Mouse (Mus musculus): ENCODE data around the gene Gnptab. TPM values are rescaled to one million over a fixed set of nuclear protein-coding genes. Genes with fewer than 3 reads are reported as not detected.

Gene Gnptab
- polyA plus RNA-seq, 1 experiment from 2014 or later = 6.7 TPM

- no peak overlapping the region for H3K27ac ChIP-seq (replicated peaks)
- H3K4me1 ChIP-seq = peaks cover 16% of the 10 kb centered on the region
- peaks cover 11% of the 10 kb centered on the region for H3K27me3 ChIP-seq (ENCODE audit: low read depth, poor library complexity, severe bottlenecking)
- H3K4me3 ChIP-seq = peak overlapping the region; percentile 87
- 62% methylated on average over 14 of the region's 14 CpGs for WGBS
- no peak for DNase-seq (ENCODE audit: low spot score)
- H3K36me3 ChIP-seq = no peaks in the 10 kb centered on the region
- no peaks in the 10 kb centered on the region for H3K9me3 ChIP-seq (replicated peaks)
These were observed 1.6 kb downstream of the Gnptab start for GRCm38 (mm10) chr10:88380430-88381060.

DNA sequence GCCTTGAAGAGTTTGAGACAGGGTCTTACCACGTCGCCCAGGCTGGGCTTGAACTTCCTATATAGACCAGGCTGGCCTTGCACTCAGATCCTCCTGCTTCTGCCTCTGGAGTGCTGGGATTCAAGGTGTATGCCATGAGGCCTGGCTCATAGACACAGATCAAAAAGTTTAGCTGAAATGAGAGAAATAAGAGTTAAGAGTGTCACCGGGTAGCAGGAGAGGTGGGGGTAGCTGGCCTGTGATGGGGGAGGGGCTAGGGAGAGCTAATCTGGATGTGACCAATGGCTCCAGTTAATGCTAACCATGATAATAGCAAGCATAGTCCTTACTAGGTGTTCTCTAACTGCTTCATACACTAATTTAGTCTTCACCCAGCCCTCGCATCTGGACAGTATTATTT, 2.4 kb downstream of the Gnptab start:
- Histone ChIP-seq H3K27ac (replicated peaks) (no peak overlapping the region), H3K27me3 (ENCODE audit: low read depth, poor library complexity, severe bottlenecking) (peaks cover 6% of the 10 kb centered on the region; the same call in 1 of the 2 replicates), H3K4me1 (peaks cover 16% of the 10 kb centered on the region), H3K9me3 (replicated peaks) (no peaks in the 10 kb centered on the region), H3K36me3 (no peaks in the 10 kb centered on the region), H3K4me3 (no peak overlapping the region)
- DNase-seq (ENCODE audit: low spot score) = no peak
- 83% methylated on average over 4 of the region's 4 CpGs for WGBS

DNA sequence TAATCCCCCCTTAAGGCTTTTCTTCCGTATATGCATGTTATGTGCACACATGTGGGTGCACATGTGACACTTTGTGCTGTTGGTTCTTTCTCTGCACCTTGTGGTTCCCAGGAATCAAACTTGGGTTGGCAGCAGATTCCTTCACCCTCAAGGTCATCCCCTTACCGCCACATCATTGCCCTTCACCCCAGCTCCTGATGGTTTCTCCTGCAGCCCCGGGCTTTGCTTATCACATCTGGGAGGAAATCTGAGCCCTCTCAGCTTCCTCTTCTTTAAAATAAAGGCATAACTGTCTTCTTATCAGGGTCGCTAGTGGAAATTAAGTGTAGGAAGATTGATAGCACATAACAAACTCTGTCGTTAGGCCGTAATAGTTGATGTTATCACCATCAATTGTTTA, 3.1 kb downstream of the Gnptab start:
- no peak overlapping the region for H3K27ac ChIP-seq (replicated peaks)
- no peak overlapping the region for H3K4me3 ChIP-seq
- peaks cover 4% of the 10 kb centered on the region; the same call in 1 of the 2 replicates for H3K27me3 ChIP-seq (ENCODE audit: low read depth, poor library complexity, severe bottlenecking)
- H3K4me1 ChIP-seq = peaks cover 16% of the 10 kb centered on the region
- DNase-seq (ENCODE audit: low spot score) = no peak
- 89% methylated on average over 6 of the region's 6 CpGs for WGBS
- H3K36me3 ChIP-seq = no peaks in the 10 kb centered on the region
- no peaks in the 10 kb centered on the region for H3K9me3 ChIP-seq (replicated peaks)

- Histone ChIP-seq H3K4me3 (no peak overlapping the region), H3K27ac (replicated peaks) (no peak overlapping the region), H3K9me3 (replicated peaks) (no peaks in the 10 kb centered on the region), H3K36me3 (no peaks in the 10 kb centered on the region), H3K27me3 (ENCODE audit: low read depth, poor library complexity, severe bottlenecking) (peaks cover 4% of the 10 kb centered on the region; the same call in 1 of the 2 replicates), H3K4me1 (peaks cover 16% of the 10 kb centered on the region)
- 74% methylated on average over 4 of the region's 4 CpGs for WGBS
- no peak for DNase-seq (ENCODE audit: low spot score)
These were observed 4.5 kb downstream of the Gnptab start for GRCm38 (mm10) chr10:88383479-88383878.

GRCm38 (mm10) chr10:88384081-88384480, 5.1 kb downstream of the Gnptab start:
- DNase-seq (ENCODE audit: low spot score) = no peak
- 78% methylated on average over 5 of the region's 5 CpGs for WGBS
- H3K9me3 ChIP-seq (replicated peaks) = no peaks in the 10 kb centered on the region

GRCm38 (mm10) chr10:88385290-88385689, 6.4 kb downstream of the Gnptab start:
- no peak for DNase-seq (ENCODE audit: low spot score)
- H3K36me3 ChIP-seq = no peaks in the 10 kb centered on the region
- peaks cover 4% of the 10 kb centered on the region; the same call in 1 of the 2 replicates for H3K27me3 ChIP-seq (ENCODE audit: low read depth, poor library complexity, severe bottlenecking)
- whole genome bisulfite sequencing = 95% methylated on average over 11 of the region's 11 CpGs
- no peak overlapping the region for H3K4me3 ChIP-seq
- H3K9me3 ChIP-seq (replicated peaks) = no peaks in the 10 kb centered on the region
- H3K4me1 ChIP-seq = peaks cover 15% of the 10 kb centered on the region
- H3K27ac ChIP-seq (replicated peaks) = no peak overlapping the region

More at GRCm38 (mm10) chr10:88384081-88384480, 5.1 kb downstream of the Gnptab start:
- Histone ChIP-seq H3K36me3 (no peaks in the 10 kb centered on the region), H3K4me1 (peaks cover 14% of the 10 kb centered on the region), H3K27ac (replicated peaks) (no peak overlapping the region), H3K4me3 (no peak overlapping the region), H3K27me3 (ENCODE audit: low read depth, poor library complexity, severe bottlenecking) (peaks cover 4% of the 10 kb centered on the region; the same call in 1 of the 2 replicates)

GRCm38 (mm10) chr10:88385758-88386157, 6.8 kb downstream of the Gnptab start:
- no peak for DNase-seq (ENCODE audit: low spot score)
- Histone ChIP-seq H3K4me1 (peaks cover 11% of the 10 kb centered on the region), H3K4me3 (no peak overlapping the region), H3K27ac (replicated peaks) (no peak overlapping the region), H3K36me3 (no peaks in the 10 kb centered on the region), H3K27me3 (ENCODE audit: low read depth, poor library complexity, severe bottlenecking) (peaks cover 1% of the 10 kb centered on the region; the same call in 1 of the 2 replicates), H3K9me3 (replicated peaks) (no peaks in the 10 kb centered on the region)
- 89% methylated on average over 6 of the region's 6 CpGs for WGBS

GRCm38 (mm10) chr10:88386251-88386650, 7.3 kb downstream of the Gnptab start:
- 87% methylated on average over 6 of the region's 6 CpGs for WGBS
- Histone ChIP-seq H3K4me1 (peaks cover 7% of the 10 kb centered on the region), H3K9me3 (replicated peaks) (no peaks in the 10 kb centered on the region), H3K36me3 (no peaks in the 10 kb centered on the region), H3K4me3 (no peak overlapping the region), H3K27ac (replicated peaks) (no peak overlapping the region), H3K27me3 (ENCODE audit: low read depth, poor library complexity, severe bottlenecking) (no peaks in the 10 kb centered on the region)
- no peak for DNase-seq (ENCODE audit: low spot score)

DNA sequence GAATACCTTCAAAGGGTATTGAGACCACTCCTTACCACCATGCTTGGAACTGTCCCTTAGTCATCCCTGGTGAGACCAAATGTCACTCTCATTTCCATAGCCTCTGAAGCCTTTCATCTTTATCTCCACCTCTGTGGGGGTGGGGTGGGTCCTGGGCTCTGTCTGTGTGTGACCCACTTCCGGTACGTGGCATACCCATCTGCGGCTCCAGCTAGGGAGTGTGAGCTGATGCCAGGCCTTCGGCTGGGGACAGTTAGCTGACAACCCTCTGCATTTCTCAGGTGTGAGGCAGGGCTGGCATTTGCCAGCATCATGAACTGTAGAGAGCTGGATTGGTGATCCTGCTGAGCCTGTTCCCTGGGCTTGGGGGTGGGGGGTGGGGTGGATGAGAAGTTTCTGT, 10.6 kb downstream of the Gnptab start:
- no peak for DNase-seq (ENCODE audit: low spot score)
- no peaks in the 10 kb centered on the region for H3K36me3 ChIP-seq
- peaks cover 6% of the 10 kb centered on the region for H3K4me1 ChIP-seq
- no peak overlapping the region for H3K27ac ChIP-seq (replicated peaks)
- WGBS = 53% methylated on average over 4 of the region's 4 CpGs
- H3K9me3 ChIP-seq (replicated peaks) = no peaks in the 10 kb centered on the region
- H3K27me3 ChIP-seq (ENCODE audit: low read depth, poor library complexity, severe bottlenecking) = no peaks in the 10 kb centered on the region
- no peak overlapping the region for H3K4me3 ChIP-seq

DNA sequence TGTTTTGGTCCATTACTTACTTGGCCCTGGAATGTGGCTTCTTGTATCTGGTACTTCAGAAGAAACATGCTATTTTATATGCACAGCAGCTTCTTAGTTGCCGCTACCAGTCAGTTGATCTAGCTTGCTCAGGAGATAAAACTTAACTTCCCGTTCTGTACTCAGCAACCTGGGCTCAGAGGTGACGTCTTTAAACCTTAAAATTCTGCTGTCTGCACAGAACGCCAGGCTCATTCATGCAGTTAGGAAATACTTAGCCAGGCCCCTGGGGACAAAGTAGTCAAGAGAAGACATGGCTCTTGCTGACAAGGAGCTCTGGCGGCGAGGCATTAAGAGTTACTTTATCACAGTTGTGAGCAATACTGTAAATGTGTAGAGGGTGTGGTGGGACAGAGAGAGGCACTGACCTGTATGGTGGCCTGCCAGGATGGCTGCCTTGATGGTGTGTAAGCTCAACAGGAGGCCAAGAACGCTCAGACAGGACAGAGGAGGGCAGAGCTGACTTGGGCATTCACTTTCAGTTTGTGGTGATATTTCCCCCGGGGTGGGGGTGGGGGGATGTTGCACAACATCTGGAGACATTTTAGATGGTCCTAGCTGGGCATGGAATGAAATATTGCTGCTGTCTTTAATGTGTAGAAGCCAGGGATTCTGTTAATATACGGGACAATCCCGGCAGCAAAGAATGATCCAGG, 11.3 kb downstream of the Gnptab start:
- DNase-seq (ENCODE audit: low spot score) = no peak
- H3K27ac ChIP-seq (replicated peaks) = no peak overlapping the region
- H3K9me3 ChIP-seq (replicated peaks) = no peaks in the 10 kb centered on the region
- 68% methylated on average over 10 of the region's 10 CpGs for WGBS
- no peaks in the 10 kb centered on the region for H3K36me3 ChIP-seq
- no peak overlapping the region for H3K4me3 ChIP-seq
- H3K4me1 ChIP-seq = peaks cover 6% of the 10 kb centered on the region
- H3K27me3 ChIP-seq (ENCODE audit: low read depth, poor library complexity, severe bottlenecking) = no peaks in the 10 kb centered on the region

GRCm38 (mm10) chr10:88391495-88391894, 12.6 kb downstream of the Gnptab start:
- 93% methylated on average over 9 of the region's 9 CpGs for WGBS
- no peak for DNase-seq (ENCODE audit: low spot score)
- H3K27me3 ChIP-seq (ENCODE audit: low read depth, poor library complexity, severe bottlenecking) = no peaks in the 10 kb centered on the region
- H3K4me3 ChIP-seq = no peak overlapping the region
- no peaks in the 10 kb centered on the region for H3K36me3 ChIP-seq
- H3K4me1 ChIP-seq = peaks cover 6% of the 10 kb centered on the region
- no peaks in the 10 kb centered on the region for H3K9me3 ChIP-seq (replicated peaks)
- H3K27ac ChIP-seq (replicated peaks) = no peak overlapping the region

DNA sequence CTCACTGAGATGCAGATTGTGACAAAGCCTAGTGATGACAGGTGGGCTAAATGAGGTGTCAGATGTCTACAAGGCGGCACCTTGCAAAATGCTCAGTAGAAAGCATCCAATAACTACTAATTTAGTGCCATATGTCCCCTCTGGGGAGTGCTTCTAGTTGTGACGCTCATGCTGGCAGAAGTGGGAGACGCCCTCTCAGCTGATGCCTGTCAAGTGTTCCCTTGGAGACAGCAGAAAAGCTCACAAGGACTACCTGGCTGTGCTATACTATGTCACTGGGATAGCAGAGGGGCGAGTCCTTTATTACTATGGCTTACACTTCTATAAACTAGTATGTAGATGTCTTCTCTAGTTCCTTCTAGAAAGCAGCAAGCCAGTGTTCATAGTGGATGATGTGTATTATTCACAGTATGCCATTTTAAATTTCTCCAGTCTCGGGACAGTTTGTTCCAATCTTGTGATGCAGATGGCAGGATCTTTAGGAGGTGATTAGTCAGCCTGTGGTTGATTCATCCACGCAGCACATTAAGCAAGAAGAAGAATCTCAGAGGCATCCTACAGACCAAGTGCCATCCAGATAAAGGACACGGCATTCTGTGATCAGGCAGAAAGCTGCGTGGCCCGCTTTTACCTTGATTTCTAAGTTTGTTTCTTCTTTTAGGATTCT, 13.4 kb downstream of the Gnptab start:
- Histone ChIP-seq H3K9me3 (replicated peaks) (no peaks in the 10 kb centered on the region), H3K27me3 (ENCODE audit: low read depth, poor library complexity, severe bottlenecking) (no peaks in the 10 kb centered on the region), H3K4me1 (peaks cover 6% of the 10 kb centered on the region), H3K4me3 (no peak overlapping the region), H3K27ac (replicated peaks) (no peak overlapping the region), H3K36me3 (no peaks in the 10 kb centered on the region)
- DNase-seq (ENCODE audit: low spot score) = no peak
- WGBS = 89% methylated on average over 9 of the region's 9 CpGs
